ENCODE assay signal across 8 mouse cellular contexts in genomic region chr2:152766387-152767123, GRCm38 (mm10). TPM values are rescaled to one million over a fixed set of nuclear protein-coding genes. Genes with fewer than 3 reads are reported as not detected.
DNase-seq lines count a peak whose midpoint lies in the region; ATAC-seq and TF ChIP-seq lines count a peak whose summit lies in the region.

No protein-coding gene starts in this region.

- no peaks in the 10 kb centered on the region for H3K4me1 ChIP-seq in cortical plate, adult 2 months (ENCODE audit: control insufficient read depth, insufficient read depth, low read length)

- peak; percentile 87 to 96 for DNase-seq in adrenal gland, adult (ENCODE audit: inconsistent age in 2 of 2, low spot score in 1 of 2)
- peak; percentile 90 for DNase-seq in gastrocnemius, postnatal 14 days
- peak; percentile 90 for DNase-seq in induced T-regulatory cell, adult 2 months (ENCODE audit: low read depth)
- DNase-seq in left cerebral cortex, adult 2 months (ENCODE audit: extremely low spot score in 1 of 2, low spot score in 2 of 2) = peak; percentile 80 to 90
- peak; percentile 78 for DNase-seq in right cerebral cortex, postnatal 25 days
- DNase-seq in urinary bladder, postnatal 36 days (ENCODE audit: low spot score in 2 of 2) = peak; percentile 91 to 92

- no peak overlapping the region for H3K4me3 ChIP-seq in cortical plate, adult 2 months (ENCODE audit: insufficient read depth, low read length)
- H3K4me3 ChIP-seq in left cerebral cortex, adult 2 months = no peak overlapping the region

- no peak overlapping the region for H3K27ac ChIP-seq in cortical plate, adult 2 months (ENCODE audit: insufficient read depth, low read length)
- no peak overlapping the region for H3K27ac ChIP-seq in left cerebral cortex, adult 2 months

- no peak for TF ChIP-seq POLR2A in cortical plate, adult 2 months (IDR thresholded peaks at IDR 0.05; ENCODE audit: extremely low read depth, insufficient read depth, low read length)

- ATAC-seq in megakaryocyte, adult 5-6 weeks (ENCODE audit: poor library complexity, severe bottlenecking) = peak; percentile 94

- TF ChIP-seq CTCF in cortical plate, adult 2 months (IDR thresholded peaks at IDR 0.05; ENCODE audit: extremely low read depth, insufficient read depth, low read length) = peak; percentile 84
- peak; percentile 86 for TF ChIP-seq CTCF in left cerebral cortex, adult 2 months (IDR thresholded peaks at IDR 0.05)

- intact Hi-C loops in gastrocnemius, postnatal 14 days (cut with DNase I; ENCODE audit: low total_unique reads) = loop anchor here (5.0 kb wide), 2 partner anchors 66 to 69 kb away; partner anchors contain the start of gene Bcl2l1
- intact Hi-C loops in left cerebral cortex, adult 2 months (cut with DNase I) = loop anchor here (1.0 kb wide), 2 partner anchors 65 to 69 kb away; partner anchors contain the start of gene Bcl2l1

RNA-seq across cellular contexts. Expression of gene Cox4i2, which starts 12.6 kb away (rescaled TPM):
- 6.3 and 6.9 TPM in 2 replicates for polyA plus RNA-seq in cortical plate, adult 2 months (2012; rRNA removed)
- total RNA-seq in gastrocnemius, postnatal 14 days (2021) = 1 to 10 TPM; 5.9 to 6.0 TPM
- 1 to 10 TPM; 1.7 to 1.9 TPM for total RNA-seq in left cerebral cortex, adult 2 months (2021)
- 0.20 and 0.55 TPM in 2 replicates for total RNA-seq in megakaryocyte, adult 5-6 weeks (2015)
- total RNA-seq in megakaryocyte, adult 5-6 weeks (2017) = 0.41 TPM in 1 of 2 replicates, not detected in the other

RNA-seq across cellular contexts. Expression of gene Id1, which starts 30.5 kb away (rescaled TPM):
- 74.2 and 81.0 TPM in 2 replicates for polyA plus RNA-seq in cortical plate, adult 2 months (2012; rRNA removed)
- total RNA-seq in gastrocnemius, postnatal 14 days (2021) = 10 to 100 TPM; 12.5 to 17.3 TPM
- total RNA-seq in left cerebral cortex, adult 2 months (2021) = 10 to 100 TPM; 22.4 to 24.2 TPM
- 28.4 and 48.3 TPM in 2 replicates for total RNA-seq in megakaryocyte, adult 5-6 weeks (2015)
- 35.0 and 40.1 TPM in 2 replicates for total RNA-seq in megakaryocyte, adult 5-6 weeks (2017)
